Mouse (Mus musculus) testis, adult 2 months (tissue): ENCODE results near the gene Shroom2.

Source experiments
- CTCF ChIP-seq: fragments of 200-500 bp; IDR thresholded peaks from 2 replicates; pipeline ENCODE4 v1.5.1; 2012; ENCODE audit warnings: low read depth, mild to moderate bottlenecking, inconsistent platforms, low read length, moderate library complexity; ENCODE audit not compliant: control insufficient read depth, insufficient read depth, insufficient replicate concordance
- POLR2A ChIP-seq: fragments of 200-500 bp; IDR thresholded peaks from 2 replicates; pipeline ENCODE4 v1.6.1; 2012; ENCODE audit warnings: low read depth, mild to moderate bottlenecking, inconsistent platforms, low read length, moderate library complexity; ENCODE audit not compliant: control insufficient read depth

- TF ChIP-seq CTCF, result no peak
- no peak for TF ChIP-seq POLR2A
These were observed 13.0 kb downstream of the Shroom2 start for GRCm38 (mm10) chrX:152756293-152756692.
